Mouse (Mus musculus): Measurements from ENCODE around the gene Cyp2c70. TPM values are rescaled to one million over a fixed set of nuclear protein-coding genes. Genes with fewer than 3 reads are reported as not detected.
"Not testable (repeated sequence)": the region's sequence is repeated elsewhere in the genome, so short reads cannot be mapped to it uniquely, and the experiment has no call there.

The Cyp2c70 gene
- total and polyA plus RNA-seq, 3 experiments, result not detected

DNA sequence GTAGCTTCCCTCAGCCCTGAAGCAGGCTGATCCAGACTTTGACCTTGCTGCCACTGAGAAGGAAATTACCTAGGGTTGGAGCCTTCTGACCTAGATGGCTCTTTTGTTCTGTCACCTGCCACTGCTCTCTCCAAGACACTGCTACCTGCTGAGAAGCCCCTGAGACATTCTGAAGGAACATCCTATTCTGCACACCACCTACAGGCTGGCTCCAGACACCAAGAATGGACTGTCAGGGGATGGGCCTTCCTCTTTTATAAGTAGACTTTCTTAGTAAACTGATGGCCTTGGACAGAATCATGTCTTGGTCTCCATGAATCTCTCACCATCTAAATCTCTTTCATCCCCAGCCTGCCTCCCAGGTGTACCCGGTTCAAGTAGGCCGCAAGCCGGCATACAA lies 62.0 kb downstream of the Cyp2c70 start:
- in situ Hi-C loops (cut with MboI; ENCODE audit: low pct_ligation_motif_present, low pct_unique_long_range_greater_than_20kb, low sequenced_read_pairs); dilution Hi-C loops (cut with MboI; ENCODE audit: extremely low pct_ligation_motif_present, extremely low pct_unique_long_range_greater_than_20kb, low sequenced_read_pairs): not testable (repeated sequence)

DNA sequence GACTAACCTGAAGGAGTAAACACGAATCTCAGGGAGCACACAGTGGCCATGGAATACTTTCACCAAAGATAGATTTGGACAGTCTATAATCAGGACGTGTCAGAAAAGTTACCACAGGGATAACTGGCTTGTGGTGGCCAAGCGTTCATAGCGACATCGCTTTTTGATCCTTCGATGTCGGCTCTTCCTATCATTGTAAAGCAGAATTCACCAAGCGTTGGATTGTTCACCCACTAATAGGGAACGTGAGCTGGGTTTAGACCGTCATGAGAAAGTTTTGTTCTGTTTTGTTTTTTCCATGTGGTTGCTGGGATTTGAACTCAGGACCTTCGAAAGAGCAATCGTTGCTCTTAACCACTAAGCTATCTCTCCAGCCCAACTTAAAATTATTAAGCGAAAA lies 67.5 kb downstream of the Cyp2c70 start:
- DNase-seq (ENCODE audit: extremely low read depth), result not testable (repeated sequence)

More for the DNA sequence above, 62.0 kb downstream of the Cyp2c70 start:
- not testable (repeated sequence) for H3K4me1 ChIP-seq (ENCODE audit: control insufficient read depth in 1 of 2, insufficient read depth in 2 of 2); H3K79me2 ChIP-seq (replicated peaks; ENCODE audit: control insufficient read depth, extremely low read depth, insufficient read depth, poor library complexity, severe bottlenecking); DNase-seq (ENCODE audit: extremely low read depth); H3K27me3 ChIP-seq (replicated peaks); H3K9ac ChIP-seq (ENCODE audit: insufficient read depth, low read depth); H3K4me3 ChIP-seq (replicated peaks in 1 of 3; ENCODE audit: low read depth in 2 of 3, low read length in 2 of 3, poor library complexity in 1 of 3); H3K27ac ChIP-seq (ENCODE audit: insufficient read depth, low read depth); H3K4me2 ChIP-seq (ENCODE audit: insufficient read depth, low read depth, poor library complexity, severe bottlenecking); H3K9me3 ChIP-seq (replicated peaks; ENCODE audit: low read length); H3K36me3 ChIP-seq (replicated peaks in 1 of 2; ENCODE audit: control insufficient read depth in 1 of 2, insufficient read depth in 1 of 2, low read length in 1 of 2)

More for the DNA sequence above, 67.5 kb downstream of the Cyp2c70 start:
- H3K27ac ChIP-seq (ENCODE audit: insufficient read depth, low read depth); H3K4me2 ChIP-seq (ENCODE audit: insufficient read depth, low read depth, poor library complexity, severe bottlenecking); H3K9ac ChIP-seq (ENCODE audit: insufficient read depth, low read depth); H3K79me2 ChIP-seq (replicated peaks; ENCODE audit: control insufficient read depth, extremely low read depth, insufficient read depth, poor library complexity, severe bottlenecking); H3K36me3 ChIP-seq (replicated peaks in 1 of 2; ENCODE audit: control insufficient read depth in 1 of 2, insufficient read depth in 1 of 2, low read length in 1 of 2); H3K4me3 ChIP-seq (replicated peaks in 1 of 3; ENCODE audit: low read depth in 2 of 3, low read length in 2 of 3, poor library complexity in 1 of 3); H3K4me1 ChIP-seq (ENCODE audit: control insufficient read depth in 1 of 2, insufficient read depth in 2 of 2); H3K27me3 ChIP-seq (replicated peaks); H3K9me3 ChIP-seq (replicated peaks; ENCODE audit: low read length); in situ Hi-C loops (cut with MboI; ENCODE audit: low pct_ligation_motif_present, low pct_unique_long_range_greater_than_20kb, low sequenced_read_pairs); dilution Hi-C loops (cut with MboI; ENCODE audit: extremely low pct_ligation_motif_present, extremely low pct_unique_long_range_greater_than_20kb, low sequenced_read_pairs): not testable (repeated sequence)

Other genes starting within 250 kb of the Cyp2c70 start
- not detected in 2 replicates for gene Cyp2c37, start 194.9 kb downstream of the Cyp2c70 start, total RNA-seq (2012; rRNA removed)
- gene Cyp2c37, start 194.9 kb downstream of the Cyp2c70 start, total RNA-seq (2014; rRNA removed), result not detected in 2 replicates
- gene Cyp2c37, start 194.9 kb downstream of the Cyp2c70 start, polyA plus RNA-seq (2012; ENCODE audit: insufficient read length, low read depth), result not detected in 2 replicates
- not detected in 2 replicates for gene Cyp2c54, start 113.5 kb downstream of the Cyp2c70 start, total RNA-seq (2012; rRNA removed)
- not detected in 2 replicates for gene Cyp2c54, start 113.5 kb downstream of the Cyp2c70 start, total RNA-seq (2014; rRNA removed)
- not detected in 2 replicates for gene Cyp2c54, start 113.5 kb downstream of the Cyp2c70 start, polyA plus RNA-seq (2012; ENCODE audit: insufficient read length, low read depth)
- not detected in 2 replicates for gene Cyp2c50, start 97.6 kb downstream of the Cyp2c70 start, total RNA-seq (2012; rRNA removed)
- gene Cyp2c50, start 97.6 kb downstream of the Cyp2c70 start, total RNA-seq (2014; rRNA removed), result not detected in 2 replicates
- gene Cyp2c50, start 97.6 kb downstream of the Cyp2c70 start, polyA plus RNA-seq (2012; ENCODE audit: insufficient read length, low read depth), result not detected in 2 replicates
- 16.4 and 18.7 TPM in 2 replicates for gene Pdlim1, start 84.5 kb upstream of the Cyp2c70 start, total RNA-seq (2012; rRNA removed)
- 14.3 and 15.1 TPM in 2 replicates for gene Pdlim1, start 84.5 kb upstream of the Cyp2c70 start, total RNA-seq (2014; rRNA removed)
- gene Pdlim1, start 84.5 kb upstream of the Cyp2c70 start, polyA plus RNA-seq (2012; ENCODE audit: insufficient read length, low read depth), result 54.9 and 57.0 TPM in 2 replicates